Mouse (Mus musculus): Measurements from ENCODE around the gene Trak1.
"Not testable (repeated sequence)": the region's sequence is repeated elsewhere in the genome, so short reads cannot be mapped to it uniquely, and the experiment has no call there.

The Trak1 gene

GRCm38 (mm10) chr9:121314541-121315152, 17.3 kb downstream of the Trak1 start:
- in situ Hi-C loops (cut with MboI; ENCODE audit: unreplicated experiment in 2 of 2) = no loop called here

- in situ Hi-C loops (cut with MboI; ENCODE audit: unreplicated experiment in 2 of 2) = no loop called here
These were observed 18.7 kb downstream of the Trak1 start for GRCm38 (mm10) chr9:121315901-121316595.

GRCm38 (mm10) chr9:121316621-121317405, 19.5 kb downstream of the Trak1 start:
- in situ Hi-C loops (cut with MboI; ENCODE audit: unreplicated experiment in 2 of 2) = no loop called here

- in situ Hi-C loops (cut with MboI; ENCODE audit: unreplicated experiment in 2 of 2) = no loop called here
These were observed 22.1 kb downstream of the Trak1 start for GRCm38 (mm10) chr9:121319323-121319966.

- in situ Hi-C loops (cut with MboI; ENCODE audit: unreplicated experiment in 2 of 2) = no loop called here
These were observed 23.1 kb downstream of the Trak1 start for GRCm38 (mm10) chr9:121320433-121320832.

GRCm38 (mm10) chr9:121321118-121321517, 23.8 kb downstream of the Trak1 start:
- in situ Hi-C loops (cut with MboI; ENCODE audit: unreplicated experiment in 2 of 2) = no loop called here

- in situ Hi-C loops (cut with MboI; ENCODE audit: unreplicated experiment in 2 of 2) = no loop called here
These were observed 24.7 kb downstream of the Trak1 start for GRCm38 (mm10) chr9:121322034-121322433.

GRCm38 (mm10) chr9:121328342-121328741, 31.0 kb downstream of the Trak1 start:
- in situ Hi-C loops (cut with MboI; ENCODE audit: unreplicated experiment in 2 of 2) = not testable (repeated sequence)

- in situ Hi-C loops (cut with MboI; ENCODE audit: unreplicated experiment in 2 of 2) = no loop called here
These were observed 31.9 kb downstream of the Trak1 start for GRCm38 (mm10) chr9:121329181-121329580.

- in situ Hi-C loops (cut with MboI; ENCODE audit: unreplicated experiment in 2 of 2) = no loop called here
These were observed 32.8 kb downstream of the Trak1 start for GRCm38 (mm10) chr9:121330065-121330464.

GRCm38 (mm10) chr9:121331438-121331837, 34.1 kb downstream of the Trak1 start:
- in situ Hi-C loops (cut with MboI; ENCODE audit: unreplicated experiment in 2 of 2) = no loop called here

GRCm38 (mm10) chr9:121331878-121332630, 34.8 kb downstream of the Trak1 start:
- in situ Hi-C loops (cut with MboI; ENCODE audit: unreplicated experiment in 2 of 2) = no loop called here

GRCm38 (mm10) chr9:121333559-121333958, 36.3 kb downstream of the Trak1 start:
- in situ Hi-C loops (cut with MboI; ENCODE audit: unreplicated experiment in 2 of 2) = no loop called here

GRCm38 (mm10) chr9:121334311-121334851, 37.1 kb downstream of the Trak1 start:
- in situ Hi-C loops (cut with MboI; ENCODE audit: unreplicated experiment in 2 of 2) = no loop called here

- in situ Hi-C loops (cut with MboI; ENCODE audit: unreplicated experiment in 2 of 2) = no loop called here
These were observed 38.3 kb downstream of the Trak1 start for GRCm38 (mm10) chr9:121335568-121335967.

GRCm38 (mm10) chr9:121336324-121336946, 39.1 kb downstream of the Trak1 start:
- in situ Hi-C loops (cut with MboI; ENCODE audit: unreplicated experiment in 2 of 2) = no loop called here

- in situ Hi-C loops (cut with MboI; ENCODE audit: unreplicated experiment in 2 of 2) = no loop called here
These were observed 40.1 kb downstream of the Trak1 start for GRCm38 (mm10) chr9:121337216-121337937.

- in situ Hi-C loops (cut with MboI; ENCODE audit: unreplicated experiment in 2 of 2) = no loop called here
These were observed 40.6 kb downstream of the Trak1 start for GRCm38 (mm10) chr9:121337938-121338289.

GRCm38 (mm10) chr9:121341832-121342231, 44.5 kb downstream of the Trak1 start:
- in situ Hi-C loops (cut with MboI; ENCODE audit: unreplicated experiment in 2 of 2) = no loop called here
